Mouse (Mus musculus): Measurements from ENCODE around the gene Fam76a.

DNA sequence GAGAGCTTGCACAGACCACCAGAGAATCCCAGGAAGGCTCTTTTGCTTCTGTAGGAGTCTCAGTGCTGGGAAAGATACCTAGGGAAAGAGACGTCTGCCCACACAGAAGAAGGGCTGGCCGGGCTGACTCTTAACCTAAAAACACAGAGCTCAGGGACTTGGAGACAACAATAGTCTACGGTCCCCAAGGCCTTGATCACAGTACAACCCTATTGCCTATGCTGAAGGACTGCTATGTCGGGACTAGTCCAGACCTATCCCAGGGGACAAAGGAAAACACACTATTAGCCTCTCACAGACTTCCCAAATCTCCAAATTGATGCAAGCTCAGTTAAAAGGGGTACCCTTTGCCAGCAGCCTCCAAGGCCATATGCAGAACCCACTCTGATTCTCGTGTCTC, 39.5 kb upstream of the Fam76a start:
- TF ChIP-seq CTCF (IDR thresholded peaks at IDR 0.05; ENCODE audit: insufficient read depth, low read length) (no peak), POLR2A (IDR thresholded peaks at IDR 0.05; ENCODE audit: borderline replicate concordance, extremely low read depth, low read depth, low read length) (no peak)
